Mouse (Mus musculus) liver, adult 10 weeks (tissue): ENCODE results near the gene Pelp1. TPM values are rescaled to one million over a fixed set of nuclear protein-coding genes. Genes with fewer than 3 reads are reported as not detected.

Source experiments
- polyA plus RNA-seq: library from polyadenylated mRNA; stranded (reverse); fragments of 350-450 nt; fragmentation: Illumina TruSeq; extraction: RNeasy Lipid Tissue Mini Kit (QIAGEN cat#74804); gene quantifications from one replicate; pipeline ENCODE4 v1.2.3, GENCODE M21; 2014; ENCODE audit warnings: low read depth, low replicate concordance

Gene Pelp1
- 1.6 TPM for polyA plus RNA-seq

GRCm38 (mm10) chr11:70409594-70410296, at the start of gene Pelp1:
TSS of gene Pelp1 (minus strand) at chr11:70410031.

DNA sequence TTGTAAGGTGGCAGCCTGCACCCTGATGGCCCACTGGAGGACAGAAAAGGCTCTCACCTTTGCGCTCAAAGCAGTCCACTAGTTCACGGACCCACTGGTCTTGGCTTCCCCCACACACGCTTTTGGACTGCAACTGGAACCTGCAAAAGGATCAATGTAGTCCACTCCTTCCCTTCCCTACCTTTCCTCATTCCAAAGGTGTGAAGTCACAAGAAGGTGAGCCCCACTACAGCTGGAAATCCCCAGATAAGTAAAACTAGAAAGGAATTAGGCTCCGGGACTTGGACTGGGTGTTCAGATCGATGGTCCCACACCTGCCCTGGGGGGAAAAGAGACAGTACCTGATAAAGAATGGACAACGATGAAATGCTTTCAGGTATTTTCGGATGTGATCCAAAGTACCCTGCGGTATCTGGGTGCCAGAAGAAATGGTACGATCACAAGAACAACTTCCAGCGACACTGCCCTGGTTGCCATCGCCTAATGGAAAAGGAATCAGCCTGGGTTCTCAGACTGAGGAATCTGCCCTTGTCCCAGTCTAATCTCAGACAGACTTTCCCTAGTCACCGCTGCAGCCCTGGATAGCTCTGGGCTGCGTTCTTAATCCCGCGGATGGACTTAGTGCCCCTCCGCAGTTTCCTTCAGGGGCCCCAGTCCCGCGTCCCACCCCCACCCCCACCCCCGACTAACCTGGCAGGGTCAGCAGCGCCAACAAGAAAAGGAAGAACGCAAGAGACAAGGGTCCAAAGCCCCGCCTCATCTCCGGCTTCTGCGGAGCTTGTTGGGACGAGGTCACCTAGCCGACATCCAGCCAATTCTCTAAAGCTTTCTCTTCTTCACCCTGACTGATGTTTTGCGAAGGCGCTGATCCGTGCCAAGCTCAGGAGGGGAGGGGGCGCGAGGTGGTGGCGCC, 49.1 kb upstream of the Pelp1 start, which contains the start of gene Zmynd15:
Zmynd15 (plus strand) TSS at position 746 of the 913 bp plus-strand sequence.

DNA sequence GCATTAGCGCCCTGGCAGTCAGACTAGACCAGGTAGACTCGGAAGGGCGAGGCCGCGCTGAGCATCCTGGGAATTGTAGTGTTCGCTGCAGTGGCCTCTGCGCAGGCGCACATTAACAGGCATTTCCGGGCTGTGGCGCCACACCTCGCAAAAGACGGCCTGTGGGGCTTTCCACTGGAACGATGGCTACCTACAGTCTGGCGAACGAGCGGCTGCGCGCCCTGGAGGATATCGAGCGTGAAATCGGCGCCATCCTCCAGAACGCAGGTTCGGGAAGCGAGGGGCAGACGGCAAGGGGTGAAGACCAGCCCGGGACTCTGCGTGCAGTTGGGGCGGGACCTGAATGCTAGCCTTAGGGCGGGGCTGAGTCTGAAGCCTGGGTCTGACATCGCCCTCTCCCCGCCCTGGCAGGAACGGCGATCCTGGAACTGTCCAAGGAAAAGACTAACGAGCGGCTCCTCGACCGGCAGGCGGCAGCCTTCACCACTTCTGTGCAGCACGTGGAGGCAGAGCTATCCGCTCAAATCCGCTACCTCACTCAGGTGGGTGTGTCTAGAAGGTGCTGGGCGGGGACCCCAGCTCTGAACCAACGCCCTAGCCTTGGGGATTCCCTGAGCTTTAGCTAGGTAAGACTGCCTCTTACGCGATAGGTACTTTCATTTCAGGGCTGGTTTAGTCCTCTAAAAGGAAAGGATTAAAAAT, 42.1 kb upstream of the Pelp1 start, which contains the start of gene Med11:
Med11 (plus strand) TSS at position 123 of the 702 bp plus-strand sequence.

DNA sequence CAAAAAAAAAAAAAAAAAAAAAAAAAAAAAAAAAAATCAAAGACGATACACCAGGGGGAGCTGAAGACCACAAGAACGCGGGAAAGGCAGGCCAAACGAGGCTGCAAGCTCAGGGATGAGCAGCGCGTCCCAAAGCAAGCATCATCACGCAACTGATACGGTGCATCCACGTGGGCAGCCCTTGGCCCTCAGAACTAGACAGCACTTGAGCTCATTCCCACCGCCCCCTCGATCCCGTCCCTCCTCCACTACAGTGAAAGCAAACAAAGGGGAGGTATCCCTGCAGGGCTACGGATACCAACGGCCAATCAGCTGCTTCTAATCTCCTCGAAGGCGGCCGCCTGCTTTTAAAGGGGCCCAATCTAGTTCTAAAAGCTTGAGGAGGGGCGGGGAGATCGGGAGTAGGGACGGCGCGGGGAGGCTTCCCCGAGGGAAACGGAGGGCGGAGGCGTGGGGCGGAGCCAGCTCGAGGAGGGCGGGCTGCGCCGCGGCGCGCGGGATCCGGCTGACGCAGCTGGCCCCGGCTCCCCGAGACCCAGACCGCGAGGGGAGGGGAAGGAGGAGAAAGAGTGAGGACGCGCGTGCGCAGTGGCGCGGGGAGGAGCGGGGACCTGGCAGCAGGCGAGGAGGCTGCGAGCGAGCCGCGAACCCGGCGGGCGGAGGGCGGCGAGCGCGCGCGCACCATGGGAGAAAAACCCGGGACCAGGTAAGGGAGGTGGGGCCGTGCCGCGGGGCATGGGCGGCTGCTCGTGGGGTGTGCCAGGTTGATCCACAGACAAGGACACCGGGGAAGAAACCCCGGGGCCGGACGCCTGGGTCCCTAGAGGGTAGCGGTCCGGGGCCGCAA, 22.4 kb upstream of the Pelp1 start, which contains the start of gene Arrb2:
Arrb2 (plus strand) TSS at position 588 of the 847 bp plus-strand sequence.

DNA sequence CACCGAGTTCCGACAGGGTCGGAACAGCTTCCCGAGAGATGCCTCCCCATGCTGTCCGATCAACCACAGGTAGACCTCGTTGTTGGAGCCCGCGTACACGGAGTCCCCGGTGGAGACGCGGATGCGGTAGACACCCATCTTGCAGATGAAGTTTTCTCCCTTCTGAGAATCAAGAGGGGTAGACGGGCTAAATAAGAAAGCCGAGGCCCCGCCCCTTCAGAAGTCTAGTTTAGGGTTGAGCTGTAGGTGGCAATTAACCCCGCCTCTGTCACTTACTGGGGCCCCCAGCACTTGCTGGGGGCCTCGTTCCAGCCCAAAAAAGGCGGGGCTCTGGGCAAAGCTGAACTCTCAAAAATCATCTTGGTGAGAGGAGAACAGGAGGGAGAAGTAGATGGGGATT, 58.0 kb downstream of the Pelp1 start, which contains the start of gene Alox15:
Alox15 (minus strand) TSS at position 164 of the 400 bp plus-strand sequence.

Other genes with a start within 250 kb of the Pelp1 start
- 0.61 TPM for gene Slc16a11, start 197.3 kb downstream of the Pelp1 start, polyA plus RNA-seq
- gene Slc16a13, start 189.0 kb downstream of the Pelp1 start, polyA plus RNA-seq = 0.53 TPM
- gene Bcl6b, start 180.2 kb downstream of the Pelp1 start, polyA plus RNA-seq = 1.5 TPM
- 2.0 TPM for gene 0610010K14Rik, start 172.1 kb downstream of the Pelp1 start, polyA plus RNA-seq
- gene Gm21988, start 170.2 kb downstream of the Pelp1 start, polyA plus RNA-seq = 1.0 TPM
- gene Rnasek, start 170.2 kb downstream of the Pelp1 start, polyA plus RNA-seq = 21.2 TPM
- 0.37 TPM for gene Alox12, start 154.7 kb downstream of the Pelp1 start, polyA plus RNA-seq
- gene Alox12e, start 87.4 kb downstream of the Pelp1 start, polyA plus RNA-seq = not detected
- gene Alox15, start 58.0 kb downstream of the Pelp1 start, polyA plus RNA-seq = not detected
- gene Arrb2, start 22.6 kb upstream of the Pelp1 start, polyA plus RNA-seq = 1.6 TPM
- gene Med11, start 41.9 kb upstream of the Pelp1 start, polyA plus RNA-seq = 4.3 TPM
- gene Zmynd15, start 49.4 kb upstream of the Pelp1 start, polyA plus RNA-seq = 0.82 TPM
- gene Cxcl16, start 50.0 kb upstream of the Pelp1 start, polyA plus RNA-seq = 4.2 TPM
- gene Tm4sf5, start 95.2 kb upstream of the Pelp1 start, polyA plus RNA-seq = not detected
- 0.93 TPM for gene Vmo1, start 104.6 kb upstream of the Pelp1 start, polyA plus RNA-seq
- 3.8 TPM for gene Gltpd2, start 109.2 kb upstream of the Pelp1 start, polyA plus RNA-seq
- 26.5 TPM for gene Psmb6, start 115.3 kb upstream of the Pelp1 start, polyA plus RNA-seq
- not detected for gene Gm40193, start 122.9 kb upstream of the Pelp1 start, polyA plus RNA-seq
- gene Pld2, start 130.0 kb upstream of the Pelp1 start, polyA plus RNA-seq = 1.1 TPM
- 3.7 TPM for gene Mink1, start 152.8 kb upstream of the Pelp1 start, polyA plus RNA-seq
- not detected for gene 4930544D05Rik, start 205.8 kb upstream of the Pelp1 start, polyA plus RNA-seq
- not detected for gene Chrne, start 209.2 kb upstream of the Pelp1 start, polyA plus RNA-seq
- not detected for gene Gp1ba, start 229.1 kb upstream of the Pelp1 start, polyA plus RNA-seq
- 21.5 TPM for gene Rnf167, start 237.2 kb upstream of the Pelp1 start, polyA plus RNA-seq
- 29.8 TPM for gene Slc25a11, start 237.4 kb upstream of the Pelp1 start, polyA plus RNA-seq
- 88.5 TPM for gene Pfn1, start 244.6 kb upstream of the Pelp1 start, polyA plus RNA-seq
- 0.37 TPM for gene Eno3, start 247.2 kb upstream of the Pelp1 start, polyA plus RNA-seq